Mouse (Mus musculus) testis, adult 2 months (tissue): Measurements from ENCODE around the gene Tmem52b. TPM values are rescaled to one million over a fixed set of nuclear protein-coding genes. Genes with fewer than 3 reads are reported as not detected.

Experiments
- H3K27ac ChIP-seq: fragments of 200-500 bp; 2 replicates; pipeline ENCODE4 v1.5.1; 2012; ENCODE audit warnings: low read depth, low read length; ENCODE audit not compliant: control insufficient read depth, insufficient read depth
- H3K27me3 ChIP-seq: fragments of 200-500 bp; 2 replicates; pipeline ENCODE4 v1.6.1; 2012; ENCODE audit warnings: mild to moderate bottlenecking, low read length, moderate library complexity; ENCODE audit not compliant: control insufficient read depth, insufficient read depth
- H3K36me3 ChIP-seq: fragments of 200-500 bp; 2 replicates; pipeline ENCODE4 v1.6.1; 2012; ENCODE audit warnings: mild to moderate bottlenecking, low read length; ENCODE audit not compliant: control insufficient read depth, insufficient read depth
- H3K4me1 ChIP-seq: fragments of 200-500 bp; 2 replicates; pipeline ENCODE4 v1.6.1; 2012; ENCODE audit warnings: low read length; ENCODE audit not compliant: control insufficient read depth, insufficient read depth
- H3K4me3 ChIP-seq: fragments of 200-500 bp; 2 replicates; pipeline ENCODE4 v1.5.1; 2012; ENCODE audit warnings: low read depth, mild to moderate bottlenecking, low read length, moderate library complexity, mixed read lengths; ENCODE audit not compliant: control insufficient read depth
- CTCF ChIP-seq: fragments of 200-500 bp; IDR thresholded peaks from 2 replicates; pipeline ENCODE4 v1.5.1; 2012; ENCODE audit warnings: low read depth, mild to moderate bottlenecking, inconsistent platforms, low read length, moderate library complexity; ENCODE audit not compliant: control insufficient read depth, insufficient read depth, insufficient replicate concordance
- POLR2A ChIP-seq: fragments of 200-500 bp; IDR thresholded peaks from 2 replicates; pipeline ENCODE4 v1.6.1; 2012; ENCODE audit warnings: low read depth, mild to moderate bottlenecking, inconsistent platforms, low read length, moderate library complexity; ENCODE audit not compliant: control insufficient read depth
- polyA plus RNA-seq: library from polyadenylated mRNA; depleted of rRNA; stranded (reverse); fragments of >200 nt; gene quantifications from 2 replicates; pipeline ENCODE4 v1.2.3, GENCODE M21; 2012

Tmem52b gene
- polyA plus RNA-seq, 1 experiment: not detected

GRCm38 (mm10) chr6:129530261-129530660 lies 17.9 kb downstream of the Tmem52b start:
- no peak for TF ChIP-seq POLR2A
- no peak for TF ChIP-seq CTCF
- no peak overlapping the region for H3K4me3 ChIP-seq
- no peaks in the 10 kb centered on the region for H3K36me3 ChIP-seq
- H3K27ac ChIP-seq: no peak overlapping the region
- H3K27me3 ChIP-seq: no peaks in the 10 kb centered on the region
- H3K4me1 ChIP-seq: peaks cover 9% of the 10 kb centered on the region

- peak overlapping the region; percentile 87 for H3K4me3 ChIP-seq
- H3K36me3 ChIP-seq: no peaks in the 10 kb centered on the region
- no peaks in the 10 kb centered on the region for H3K27me3 ChIP-seq
- TF ChIP-seq POLR2A (no peak), CTCF (no peak)
- H3K27ac ChIP-seq: peak overlapping the region; percentile 57; the same call in 1 of the 2 replicates
- H3K4me1 ChIP-seq: peaks cover 12% of the 10 kb centered on the region
Observed at GRCm38 (mm10) chr6:129532556-129532941, 20.2 kb downstream of the Tmem52b start.

GRCm38 (mm10) chr6:129532942-129533860 lies 20.8 kb downstream of the Tmem52b start, which contains the start of gene Gabarapl1:
TSS of gene Gabarapl1 (plus strand) at chr6:129533160.
- TF ChIP-seq CTCF (no peak), POLR2A (peak; percentile 90)
- Histone ChIP-seq H3K27me3 (no peaks in the 10 kb centered on the region), H3K4me1 (peaks cover 12% of the 10 kb centered on the region), H3K36me3 (no peaks in the 10 kb centered on the region), H3K4me3 (peak within 1 kb of the TSS; percentile 87), H3K27ac (peak within 1 kb of the TSS; percentile 83)

DNA sequence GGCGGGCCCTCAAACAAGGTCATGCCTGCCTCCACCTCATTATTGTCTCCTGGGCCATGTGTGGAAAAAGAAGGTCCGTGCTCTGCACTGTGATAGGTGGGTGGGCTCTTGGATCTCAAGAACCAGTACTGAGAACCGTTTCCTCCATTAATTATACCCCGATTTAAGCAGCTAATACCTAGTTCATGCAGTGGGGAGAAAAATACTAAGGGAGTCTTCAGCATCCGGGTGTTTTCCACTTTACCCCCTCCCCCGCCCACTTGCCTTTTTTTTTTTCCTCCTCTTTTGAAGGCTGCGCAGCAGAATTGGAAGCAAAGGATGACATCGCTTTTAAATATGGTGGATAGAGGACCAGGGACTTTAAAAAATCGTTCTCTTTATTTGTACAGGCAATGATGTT lies 21.7 kb downstream of the Tmem52b start:
- Histone ChIP-seq H3K27me3 (no peaks in the 10 kb centered on the region), H3K27ac (peak overlapping the region; percentile 12; the same call in 1 of the 2 replicates), H3K4me3 (peak overlapping the region; percentile 87), H3K36me3 (no peaks in the 10 kb centered on the region; the same call in 1 of the 2 replicates), H3K4me1 (peaks cover 12% of the 10 kb centered on the region)
- TF ChIP-seq CTCF: no peak

DNA sequence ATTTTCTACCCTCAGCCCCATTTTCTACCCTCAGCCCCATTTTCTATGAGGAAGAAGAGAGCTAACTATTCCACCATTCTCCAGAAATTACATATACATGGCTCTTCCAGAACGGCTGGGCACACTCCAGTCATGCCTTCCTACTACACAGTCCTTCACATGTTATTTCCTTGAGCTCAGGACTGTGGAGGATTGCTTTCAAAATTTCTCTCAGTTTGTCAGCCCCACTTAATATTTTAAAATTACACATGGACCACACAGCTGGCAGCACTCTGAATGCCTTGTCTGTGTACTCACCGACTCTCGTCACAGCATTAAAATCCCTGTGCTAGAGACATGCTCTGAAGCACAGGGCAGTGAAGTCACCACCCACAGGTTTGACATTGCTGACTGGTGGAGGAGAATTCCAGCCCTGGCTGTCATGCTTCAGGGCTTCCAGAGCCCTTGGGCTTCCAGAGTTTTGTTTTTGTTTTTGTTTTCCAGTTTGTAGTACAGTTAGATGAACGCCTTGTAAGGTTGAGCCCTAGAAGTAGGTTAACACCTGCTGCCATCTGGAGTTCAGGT lies 22.4 kb downstream of the Tmem52b start:
- Histone ChIP-seq H3K4me3 (peak overlapping the region; percentile 87), H3K27ac (peak overlapping the region; percentile 1; the same call in 1 of the 2 replicates), H3K4me1 (peaks cover 12% of the 10 kb centered on the region), H3K27me3 (no peaks in the 10 kb centered on the region), H3K36me3 (no peaks in the 10 kb centered on the region; the same call in 1 of the 2 replicates)
- no peak for TF ChIP-seq POLR2A
- no peak for TF ChIP-seq CTCF

DNA sequence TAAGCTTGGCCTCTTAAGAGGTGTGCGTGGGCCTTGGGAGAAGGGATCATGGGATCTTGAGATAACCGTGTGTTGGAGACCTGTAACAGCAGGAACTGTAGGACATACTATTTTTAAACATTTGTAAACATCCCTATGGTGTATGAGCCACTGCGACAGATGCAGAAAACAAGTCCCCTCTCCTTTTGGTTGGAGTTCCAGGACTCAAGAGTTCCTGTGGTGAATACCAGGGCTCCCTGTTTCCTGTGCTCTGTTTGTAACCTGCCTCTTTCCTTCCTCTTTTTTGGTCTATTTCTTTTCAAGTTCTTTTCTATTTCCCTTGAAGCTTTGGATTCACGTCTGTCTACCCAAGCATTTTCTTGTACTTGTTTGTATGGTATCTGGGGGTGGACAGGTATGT lies 23.4 kb downstream of the Tmem52b start:
- Histone ChIP-seq H3K4me1 (peaks cover 12% of the 10 kb centered on the region), H3K4me3 (peak overlapping the region; percentile 87), H3K36me3 (no peaks in the 10 kb centered on the region; the same call in 1 of the 2 replicates), H3K27me3 (no peaks in the 10 kb centered on the region), H3K27ac (no peak overlapping the region)
- no peak for TF ChIP-seq CTCF
- no peak for TF ChIP-seq POLR2A

DNA sequence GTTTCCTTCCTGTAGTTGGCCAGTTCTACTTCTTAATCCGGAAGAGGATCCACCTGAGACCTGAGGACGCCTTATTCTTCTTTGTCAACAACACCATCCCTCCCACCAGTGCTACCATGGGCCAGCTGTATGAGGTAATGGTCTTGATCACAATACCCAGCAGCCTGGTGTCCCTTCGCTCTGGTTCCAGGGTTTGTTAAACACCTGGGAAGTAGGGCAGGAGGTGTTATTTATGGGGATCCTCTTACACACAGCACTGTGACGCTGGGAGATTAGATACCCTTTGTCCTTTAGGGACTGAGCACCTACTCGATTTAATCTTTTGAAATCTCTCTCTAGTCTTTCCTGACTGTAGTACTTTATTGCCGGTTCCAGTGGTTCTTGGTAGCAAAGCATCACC lies 26.2 kb downstream of the Tmem52b start:
- H3K4me3 ChIP-seq: peak overlapping the region; percentile 33; the same call in 1 of the 2 replicates
- no peak for TF ChIP-seq POLR2A
- no peak for TF ChIP-seq CTCF
- H3K27me3 ChIP-seq: no peaks in the 10 kb centered on the region
- H3K36me3 ChIP-seq: no peaks in the 10 kb centered on the region; the same call in 1 of the 2 replicates
- H3K27ac ChIP-seq: peak overlapping the region; percentile 71
- H3K4me1 ChIP-seq: peaks cover 8% of the 10 kb centered on the region
